Mouse (Mus musculus) urinary bladder, postnatal 14 days (tissue): ENCODE data around the gene Bmpr1b.

ENCODE experiments used
- DNase-seq: peaks from one replicate; pipeline ENCODE4 v3.0.0; 2021; ENCODE audit warnings: low spot score

Gene Bmpr1b

GRCm38 (mm10) chr3:142113208-142113607 lies 56.0 kb downstream of the Bmpr1b start:
- no peak for DNase-seq

- no peak for DNase-seq
Observed at GRCm38 (mm10) chr3:142106227-142106626, 63.0 kb downstream of the Bmpr1b start.

DNA sequence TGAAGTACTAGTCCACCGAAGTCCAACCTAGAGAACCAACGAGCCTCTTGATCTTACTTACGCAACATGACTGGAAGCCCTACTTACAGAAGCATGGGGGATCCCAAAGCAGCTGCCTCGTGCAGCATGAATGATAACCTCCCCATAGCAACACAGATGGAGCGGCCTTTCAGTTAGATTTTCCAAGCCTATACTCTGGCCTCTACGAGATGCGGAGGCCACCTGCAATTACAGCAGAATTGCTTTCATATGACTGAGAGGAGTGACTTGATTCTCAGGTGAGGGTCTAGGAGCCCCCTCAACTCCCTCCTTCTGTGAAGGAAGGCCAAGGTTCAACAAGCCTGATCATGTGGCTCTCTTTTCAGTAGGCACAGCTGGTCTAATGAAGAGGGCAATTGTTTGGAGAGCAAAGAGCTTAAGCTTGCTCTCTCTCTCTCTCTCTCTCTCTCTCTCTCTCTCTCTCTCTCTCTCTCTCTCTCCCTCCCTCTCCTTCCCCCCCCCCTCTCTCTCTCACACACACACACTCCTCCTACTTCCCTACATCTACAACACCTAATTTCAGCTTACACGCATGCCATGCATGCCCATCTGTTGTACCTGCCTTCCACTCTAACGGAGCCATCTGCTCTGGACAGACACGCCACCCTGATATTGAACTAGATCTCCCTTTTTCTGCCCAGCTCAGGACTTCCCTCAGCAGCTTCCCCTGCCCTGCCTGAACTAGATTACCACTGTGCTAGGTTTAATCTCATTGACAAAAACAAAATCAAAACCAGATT lies 65.0 kb downstream of the Bmpr1b start:
- DNase-seq: no peak

DNA sequence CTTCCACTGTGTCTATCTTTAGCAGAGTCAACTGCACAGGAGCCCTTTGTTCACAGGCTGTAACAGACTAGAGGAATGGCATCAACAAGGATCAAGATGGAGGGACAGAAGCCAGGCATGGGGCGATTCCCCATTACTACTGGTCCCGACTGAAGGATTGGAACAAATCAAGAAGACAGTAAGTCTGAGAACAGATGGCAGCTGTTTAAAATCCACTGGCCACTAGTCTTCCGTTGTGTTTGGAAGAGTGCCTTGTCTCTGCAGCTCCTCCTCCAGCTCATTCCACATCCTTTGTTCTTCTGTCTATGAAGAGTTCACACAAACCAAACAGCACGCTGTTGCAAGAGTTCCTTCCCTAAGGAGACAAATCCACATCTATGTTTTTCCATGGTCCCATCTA lies 65.6 kb downstream of the Bmpr1b start:
- no peak for DNase-seq

DNA sequence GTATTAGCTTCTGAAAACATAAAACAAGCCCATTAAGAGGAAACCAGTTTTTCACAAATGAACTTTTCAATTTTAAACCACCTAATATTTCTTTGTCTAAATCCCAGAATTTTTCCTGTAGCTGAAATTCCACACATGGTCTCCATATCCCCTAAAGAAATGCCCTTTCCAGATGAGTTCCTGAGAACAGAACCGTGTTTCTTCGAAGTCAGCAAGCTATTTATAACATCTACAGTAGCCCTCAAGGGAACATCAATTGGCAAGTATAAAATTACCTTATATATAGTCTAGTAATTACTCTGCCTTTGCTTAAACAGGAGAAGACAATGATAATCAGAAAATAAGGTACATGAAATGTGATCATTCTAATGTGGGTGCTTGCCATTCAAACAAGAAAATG lies 70.1 kb downstream of the Bmpr1b start:
- no peak for DNase-seq

DNA sequence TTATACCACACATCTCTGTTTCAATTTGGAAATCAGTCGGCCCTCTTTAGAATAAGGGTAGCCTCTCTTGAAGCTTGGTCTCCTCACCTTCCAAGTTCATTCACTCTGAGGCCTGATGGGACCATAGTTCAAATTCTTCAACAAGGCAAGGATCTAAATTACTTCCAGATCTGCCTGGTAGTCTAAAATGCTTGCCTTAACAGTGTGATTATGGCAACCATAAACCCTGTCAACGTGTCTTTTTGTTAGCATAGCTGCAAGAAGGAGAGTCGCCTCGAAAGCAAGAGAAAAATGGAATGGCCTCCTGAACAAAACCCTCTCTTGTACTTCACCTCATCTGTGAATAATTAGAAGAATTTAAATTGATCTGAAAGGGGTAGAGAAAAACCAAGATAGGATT lies 75.2 kb downstream of the Bmpr1b start:
- DNase-seq: no peak

- no peak for DNase-seq
Observed at GRCm38 (mm10) chr3:142089684-142090083, 79.5 kb downstream of the Bmpr1b start.

DNA sequence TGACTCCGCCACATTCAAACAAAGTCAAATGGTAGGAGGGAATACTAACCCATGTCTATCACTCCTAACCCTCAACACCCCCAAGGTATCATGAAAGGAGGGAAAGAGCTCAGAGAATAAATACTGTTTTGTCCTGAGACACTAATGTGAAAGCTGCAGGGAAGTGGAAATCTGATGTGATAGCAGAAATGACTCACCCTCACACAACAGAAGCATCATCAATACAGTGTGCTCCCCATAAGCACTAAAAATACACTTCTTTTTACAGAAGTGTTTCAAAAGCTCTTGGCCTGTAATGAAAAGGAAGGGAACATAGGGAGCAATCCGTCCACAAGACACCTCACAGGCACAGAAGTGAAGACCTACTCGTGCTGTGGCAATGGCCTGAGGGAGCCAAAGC lies 83.3 kb downstream of the Bmpr1b start:
- no peak for DNase-seq

GRCm38 (mm10) chr3:142084091-142084490 lies 85.1 kb downstream of the Bmpr1b start:
- no peak for DNase-seq

GRCm38 (mm10) chr3:142077723-142078302 lies 91.4 kb downstream of the Bmpr1b start:
- no peak for DNase-seq

- DNase-seq: no peak
Observed at GRCm38 (mm10) chr3:142071601-142072000, 97.6 kb downstream of the Bmpr1b start.

GRCm38 (mm10) chr3:142066792-142067346 lies 102.4 kb downstream of the Bmpr1b start:
- DNase-seq: no peak

GRCm38 (mm10) chr3:142065111-142065510 lies 104.1 kb downstream of the Bmpr1b start:
- DNase-seq: no peak

- no peak for DNase-seq
Observed at GRCm38 (mm10) chr3:142063536-142064226, 105.5 kb downstream of the Bmpr1b start.

DNA sequence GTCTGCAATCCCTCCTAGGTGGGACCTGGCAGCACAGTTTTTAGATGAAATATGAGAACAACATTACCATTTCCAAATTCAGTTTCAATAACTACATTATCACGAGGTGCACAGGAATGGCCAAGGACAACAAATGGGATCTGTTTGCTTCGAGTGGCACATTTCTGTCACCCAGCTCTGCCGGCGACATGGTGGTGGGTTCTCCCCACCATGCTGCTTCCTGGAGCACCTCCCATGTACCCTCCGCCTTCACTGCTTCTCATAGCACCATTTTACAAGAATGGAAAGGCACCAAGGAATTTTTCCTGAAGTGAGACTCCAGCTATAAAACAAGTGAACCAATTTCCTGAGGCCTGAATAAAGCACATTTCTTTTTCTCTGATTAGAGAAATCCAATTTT lies 108.0 kb downstream of the Bmpr1b start:
- no peak for DNase-seq

DNA sequence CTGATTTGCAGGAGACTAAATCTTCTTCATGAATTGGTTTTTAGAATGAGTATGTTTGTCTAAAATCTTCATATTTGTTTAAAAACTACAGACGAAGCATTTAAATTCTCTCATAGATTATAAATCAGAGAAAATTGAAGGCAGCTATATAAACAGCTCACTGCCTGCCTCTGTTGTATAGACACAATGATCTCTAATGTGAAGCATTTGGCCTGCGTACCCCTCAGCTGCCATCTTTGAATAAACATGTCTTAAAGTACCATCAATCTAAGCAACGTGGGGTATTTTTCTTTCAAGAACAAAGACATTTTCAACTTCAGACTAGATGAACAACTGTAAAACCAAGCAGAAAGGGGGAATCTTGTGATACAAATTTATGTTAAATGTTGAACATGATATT lies 109.3 kb downstream of the Bmpr1b start:
- DNase-seq: no peak

- DNase-seq: no peak
Observed at GRCm38 (mm10) chr3:142050681-142051080, 118.5 kb downstream of the Bmpr1b start.

GRCm38 (mm10) chr3:142049610-142050009 lies 119.6 kb downstream of the Bmpr1b start:
- no peak for DNase-seq

DNA sequence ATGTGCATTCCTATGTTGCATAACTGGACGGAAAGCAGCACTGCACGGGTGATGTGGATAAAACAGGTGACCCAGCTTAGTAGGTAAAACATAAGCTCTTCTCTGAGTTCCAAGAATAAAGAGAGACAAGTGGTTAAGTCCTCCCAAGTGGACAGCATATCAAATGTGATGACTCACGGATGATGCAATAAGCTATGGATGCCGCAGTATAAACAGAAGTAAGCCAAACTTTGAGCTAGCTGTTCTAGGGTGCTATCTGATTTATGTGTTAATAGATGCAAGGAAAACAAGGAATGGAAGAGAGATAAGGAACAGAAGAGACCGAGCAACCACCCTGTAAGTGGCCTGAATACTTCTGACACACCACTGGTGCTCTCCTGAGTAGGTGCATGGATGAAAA lies 120.1 kb downstream of the Bmpr1b start:
- no peak for DNase-seq

DNA sequence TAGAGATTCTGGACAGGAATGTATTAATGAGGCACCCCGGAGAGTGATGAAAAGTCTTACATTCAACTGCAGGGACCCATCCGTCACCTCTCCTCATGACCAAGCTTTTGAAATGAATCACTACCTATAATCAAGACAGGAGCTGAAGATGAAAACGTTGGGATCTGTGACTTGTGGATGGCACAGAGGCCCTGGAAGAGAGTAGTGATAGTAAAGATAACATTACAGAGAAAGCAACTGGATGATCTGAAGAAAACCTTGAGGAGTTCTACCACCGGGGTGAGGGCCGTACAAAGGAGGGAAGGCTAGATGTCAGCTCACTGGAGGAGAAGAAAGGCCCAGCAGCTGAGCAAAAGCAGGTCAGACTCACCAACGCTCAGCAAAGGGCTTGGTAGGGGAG lies 120.7 kb downstream of the Bmpr1b start:
- DNase-seq: no peak

- DNase-seq: no peak
Observed at GRCm38 (mm10) chr3:142043463-142043862, 125.8 kb downstream of the Bmpr1b start.

DNA sequence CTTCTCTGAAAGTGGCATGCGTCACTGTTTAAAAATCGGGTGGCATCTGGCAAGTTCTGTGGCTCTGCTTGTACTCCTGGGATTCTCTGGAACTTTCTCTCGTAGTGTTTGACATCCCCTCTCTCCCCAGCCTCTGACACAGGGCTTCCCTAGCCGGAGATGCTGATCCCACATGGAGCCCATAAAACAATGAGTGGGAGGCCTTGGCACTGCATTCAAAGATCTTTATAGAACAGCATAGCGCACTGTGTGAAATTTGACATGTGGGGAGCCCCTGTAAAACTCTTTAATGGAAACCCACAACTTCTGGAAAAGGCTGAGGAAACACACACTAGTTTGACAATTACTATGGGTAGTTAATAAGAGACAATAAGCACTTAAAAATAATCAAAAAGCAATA lies 126.2 kb downstream of the Bmpr1b start:
- no peak for DNase-seq

DNA sequence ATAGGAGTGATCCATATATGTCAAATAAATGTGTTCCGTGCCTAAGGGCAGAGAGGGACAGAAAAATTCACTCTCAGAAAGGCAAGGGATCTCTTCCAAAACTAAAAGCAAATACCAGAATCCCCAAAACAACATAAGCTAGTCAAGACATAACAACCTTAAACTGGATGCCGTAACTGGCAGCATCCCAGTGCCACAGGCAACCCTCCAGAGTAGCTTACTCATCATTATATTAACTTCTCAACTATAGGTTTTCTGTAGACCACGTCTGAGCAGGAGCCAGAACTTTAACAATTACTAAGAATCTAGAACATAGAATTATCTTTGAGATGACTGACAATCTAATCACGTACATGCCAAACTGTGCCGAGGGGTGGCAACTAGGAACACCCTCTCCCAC lies 128.9 kb downstream of the Bmpr1b start:
- DNase-seq: no peak
